In the genomic region with DNA sequence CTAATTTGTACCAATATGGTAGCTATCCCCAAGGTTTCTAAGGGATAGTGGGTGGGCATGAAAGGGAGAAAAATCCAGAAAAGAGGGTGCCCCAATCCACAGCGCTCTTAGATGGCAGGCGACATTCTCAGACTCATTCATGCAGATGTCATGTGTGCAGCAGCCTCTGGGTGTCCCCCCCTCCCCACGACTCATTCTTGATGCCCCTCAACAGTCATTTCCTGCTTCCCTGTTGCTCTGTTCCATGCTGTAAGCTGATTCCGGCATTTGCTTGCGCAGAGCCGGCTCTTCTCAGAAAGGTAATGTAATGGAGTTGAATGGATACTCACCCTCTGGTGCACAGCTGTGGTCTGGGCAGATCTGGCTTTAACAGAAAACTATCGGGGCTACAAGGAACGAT, we compare ENCODE assay signal across 18 mouse cellular contexts. TPM values are rescaled to one million over a fixed set of nuclear protein-coding genes. Genes with fewer than 3 reads are reported as not detected.
DNase-seq lines count a peak whose midpoint lies in the region; ATAC-seq and TF ChIP-seq lines count a peak whose summit lies in the region.
"Had no signal": no experiment of that assay in that cellular context is flagged by ENCODE, and none has a peak within 500 bp of the region (broad histone marks: within the 10 kb centered on the region; RNA-seq: fewer than 3 reads in every experiment).

No protein-coding gene starts in this region.

- DNase-seq in hindbrain, postnatal 0 days (ENCODE audit: low spot score) = peak; percentile 27
- DNase-seq in hindbrain, embryonic 14.5 days (ENCODE audit: low spot score) = no peak
- DNase-seq in lung, postnatal 0 days (ENCODE audit: low spot score) = no peak
- DNase-seq in lung, postnatal 36 days = no peak
- DNase-seq in embryo, embryonic 10.5 days (ENCODE audit: low spot score) = peak; percentile 31
- DNase-seq in retina, postnatal 1 day = peak; percentile 28
- no peak for DNase-seq in layer of hippocampus, adult 8-10 months (ENCODE audit: low spot score in 2 of 2)
- no peak for DNase-seq in left cerebral cortex, adult 2 months (ENCODE audit: extremely low spot score in 1 of 2, low spot score in 2 of 2)
- DNase-seq: cerebellum, postnatal 14 days; gastrocnemius, postnatal 36 days; thymus, adult 2 months had no signal

- TF ChIP-seq CTCF in hindbrain, postnatal 0 days (IDR thresholded peaks at IDR 0.05; ENCODE audit: low read depth) = peak; percentile 55
- TF ChIP-seq CTCF in lung, postnatal 0 days (IDR thresholded peaks at IDR 0.05) = peak; percentile 50
- TF ChIP-seq CTCF in left cerebral cortex, adult 2 months (IDR thresholded peaks at IDR 0.05) = no peak

- no peaks in the 10 kb centered on the region for H3K36me3 ChIP-seq in hindbrain, postnatal 0 days (ENCODE audit: insufficient read depth, low read length)
- H3K36me3 ChIP-seq in hindbrain, embryonic 14.5 days (replicated peaks; ENCODE audit: control insufficient read depth, insufficient read depth) = no peaks in the 10 kb centered on the region
- H3K36me3 ChIP-seq in lung, postnatal 0 days (ENCODE audit: insufficient read depth, low read length) = peaks cover 13% of the 10 kb centered on the region; the same call in 1 of the 2 replicates

- H3K4me1 ChIP-seq in hindbrain, postnatal 0 days (ENCODE audit: insufficient read depth, low read length) = peaks cover 10% of the 10 kb centered on the region; the same call in 1 of the 2 replicates
- peaks cover 8% of the 10 kb centered on the region; the same call in 1 of the 2 replicates for H3K4me1 ChIP-seq in hindbrain, embryonic 14.5 days (replicated peaks; ENCODE audit: control insufficient read depth, insufficient read depth, low read length)
- H3K4me1 ChIP-seq in lung, postnatal 0 days (ENCODE audit: insufficient read depth, low read depth, low read length) = no peaks in the 10 kb centered on the region
- H3K4me1 ChIP-seq: liver, embryonic 15.5 days had no signal

- H3K9ac ChIP-seq in hindbrain, postnatal 0 days (replicated peaks; ENCODE audit: low read length) = no peak overlapping the region
- no peak overlapping the region for H3K9ac ChIP-seq in hindbrain, embryonic 14.5 days
- H3K9ac ChIP-seq in lung, postnatal 0 days (replicated peaks; ENCODE audit: low read depth) = no peak overlapping the region
- H3K9ac ChIP-seq: heart, embryonic 13.5 days; intestine, embryonic 15.5 days; liver, embryonic 15.5 days had no signal

- no peak overlapping the region for H3K4me2 ChIP-seq in hindbrain, postnatal 0 days (ENCODE audit: low read depth, low read length)
- no peak overlapping the region for H3K4me2 ChIP-seq in hindbrain, embryonic 14.5 days (replicated peaks)
- no peak overlapping the region for H3K4me2 ChIP-seq in lung, postnatal 0 days (replicated peaks; ENCODE audit: low read depth, low read length)
- H3K4me2 ChIP-seq: heart, embryonic 13.5 days; intestine, embryonic 15.5 days; liver, embryonic 15.5 days had no signal

- no peak overlapping the region for H3K4me3 ChIP-seq in hindbrain, postnatal 0 days (ENCODE audit: low read length)
- no peak overlapping the region for H3K4me3 ChIP-seq in hindbrain, embryonic 14.5 days (replicated peaks; ENCODE audit: low read length)
- no peak overlapping the region for H3K4me3 ChIP-seq in lung, postnatal 0 days (ENCODE audit: low read depth, low read length)
- H3K4me3 ChIP-seq in left cerebral cortex, adult 2 months = no peak overlapping the region
- H3K4me3 ChIP-seq: heart, embryonic 13.5 days; intestine, embryonic 15.5 days; liver, embryonic 15.5 days; myocyte had no signal

- 78% methylated on average over 8 of the region's 8 CpGs for WGBS in hindbrain, postnatal 0 days
- WGBS in hindbrain, embryonic 14.5 days = 83% methylated on average over 8 of the region's 8 CpGs
- 57% methylated on average over 8 of the region's 8 CpGs for WGBS in lung, postnatal 0 days

- no peak overlapping the region for H3K27ac ChIP-seq in hindbrain, postnatal 0 days
- H3K27ac ChIP-seq in hindbrain, embryonic 14.5 days = no peak overlapping the region
- H3K27ac ChIP-seq in lung, postnatal 0 days (ENCODE audit: low read length) = no peak overlapping the region
- no peak overlapping the region for H3K27ac ChIP-seq in left cerebral cortex, adult 2 months
- H3K27ac ChIP-seq: heart, embryonic 13.5 days; intestine, embryonic 15.5 days; liver, embryonic 15.5 days had no signal

- no peaks in the 10 kb centered on the region for H3K27me3 ChIP-seq in hindbrain, postnatal 0 days (ENCODE audit: insufficient read depth, low read length)
- H3K27me3 ChIP-seq in hindbrain, embryonic 14.5 days (ENCODE audit: control insufficient read depth, insufficient read depth, low read length) = no peaks in the 10 kb centered on the region
- H3K27me3 ChIP-seq in lung, postnatal 0 days (replicated peaks; ENCODE audit: insufficient read depth, low read length) = no peaks in the 10 kb centered on the region
- H3K27me3 ChIP-seq: heart, embryonic 13.5 days; intestine, embryonic 15.5 days; liver, embryonic 15.5 days; Patski had no signal

- no peak for TF ChIP-seq EP300 in lung, postnatal 0 days (IDR thresholded peaks at IDR 0.05)

- no peaks in the 10 kb centered on the region for H3K9me3 ChIP-seq in hindbrain, postnatal 0 days (ENCODE audit: low read length)
- H3K9me3 ChIP-seq in hindbrain, embryonic 14.5 days (ENCODE audit: control insufficient read depth, low read length) = no peaks in the 10 kb centered on the region
- H3K9me3 ChIP-seq in lung, postnatal 0 days (ENCODE audit: low read length) = no peaks in the 10 kb centered on the region
- H3K9me3 ChIP-seq: heart, embryonic 13.5 days; intestine, embryonic 15.5 days; liver, embryonic 15.5 days had no signal

- ATAC-seq in hindbrain, postnatal 0 days = no peak
- ATAC-seq in hindbrain, embryonic 14.5 days (ENCODE audit: low FRiP score) = no peak
- ATAC-seq in lung, postnatal 0 days = no peak
- ATAC-seq: intestine, embryonic 15.5 days; Patski had no signal

- intact Hi-C loops in left cerebral cortex, adult 2 months (cut with DNase I) = no loop called here

RNA-seq across cellular contexts. Expression of a gene that starts 31.1 kb away (rescaled TPM):
- total RNA-seq in hindbrain, postnatal 0 days (2014; rRNA removed) = not detected in 2 replicates
- 0.24 and 0.32 TPM in 2 replicates for polyA plus RNA-seq in hindbrain, postnatal 0 days (2015; fragmentation: Nextera tagmentation; extraction: Ambion mirVana)
- 0.08 and 0.21 TPM in 2 replicates for polyA plus RNA-seq in hindbrain, embryonic 14.5 days (2014; fragmentation: Nextera tagmentation; extraction: Ambion mirVana)
- polyA plus RNA-seq in lung, postnatal 0 days (2015; fragmentation: Nextera tagmentation; extraction: Ambion mirVana) = 0.11 and 0.21 TPM in 2 replicates
- under 1 TPM; 0.18 to 0.50 (median 0.28) TPM for total RNA-seq in layer of hippocampus, adult 8-10 months (2022)
- under 1 TPM; 0.72 to 0.89 TPM for total RNA-seq in left cerebral cortex, adult 2 months (2021)
- total RNA-seq: adrenal gland, adult 18-20 months; hematopoietic stem cell, adult 5-6 weeks had no signal
- polyA plus RNA-seq: heart, embryonic 13.5 days; liver, embryonic 15.5 days had no signal

RNA-seq across cellular contexts. Expression of a gene that starts 33.4 kb away (rescaled TPM):
- total RNA-seq in hindbrain, postnatal 0 days (2014; rRNA removed) = 17.6 and 22.4 TPM in 2 replicates
- 28.1 and 28.5 TPM in 2 replicates for polyA plus RNA-seq in hindbrain, postnatal 0 days (2015; fragmentation: Nextera tagmentation; extraction: Ambion mirVana)
- polyA plus RNA-seq in hindbrain, embryonic 14.5 days (2014; fragmentation: Nextera tagmentation; extraction: Ambion mirVana) = 18.4 and 18.5 TPM in 2 replicates
- polyA plus RNA-seq in lung, postnatal 0 days (2015; fragmentation: Nextera tagmentation; extraction: Ambion mirVana) = 21.8 and 25.8 TPM in 2 replicates
- total RNA-seq in layer of hippocampus, adult 8-10 months (2022) = 1 to 10 TPM; 2.0 to 5.0 (median 3.6) TPM
- total RNA-seq in left cerebral cortex, adult 2 months (2021) = 1 to 10 TPM; 3.9 to 4.1 TPM

RNA-seq across cellular contexts. Expression of a gene that starts 40.5 kb away (rescaled TPM):
- total RNA-seq in hindbrain, postnatal 0 days (2014; rRNA removed) = 0.37 and 0.68 TPM in 2 replicates
- polyA plus RNA-seq in hindbrain, postnatal 0 days (2015; fragmentation: Nextera tagmentation; extraction: Ambion mirVana) = 0.30 and 0.37 TPM in 2 replicates
- 0.17 and 0.24 TPM in 2 replicates for polyA plus RNA-seq in hindbrain, embryonic 14.5 days (2014; fragmentation: Nextera tagmentation; extraction: Ambion mirVana)
- polyA plus RNA-seq in lung, postnatal 0 days (2015; fragmentation: Nextera tagmentation; extraction: Ambion mirVana) = 0.53 and 0.62 TPM in 2 replicates
- total RNA-seq in layer of hippocampus, adult 8-10 months (2022) = under 1 TPM; 0.12 to 0.25 (median 0.23) TPM
- total RNA-seq in left cerebral cortex, adult 2 months (2021) = under 1 TPM; 0.63 to 0.87 TPM

Comparison
In these comparisons a context has a peak if more than half of its experiments do, and no peak if none do; other contexts are left out.
1. DNase-seq: peak in hindbrain, postnatal 0 days (single experiment), embryo, embryonic 10.5 days (single experiment) and retina, postnatal 1 day (single experiment); none in hindbrain, embryonic 14.5 days (single experiment), lung, postnatal 0 days (single experiment), lung, postnatal 36 days (single experiment), layer of hippocampus, adult 8-10 months (0 of 2) and left cerebral cortex, adult 2 months (0 of 2).